Mouse (Mus musculus) neutrophil, adult 5-6 weeks (primary cell): ENCODE data around the gene Ebf3. TPM values are rescaled to one million over a fixed set of nuclear protein-coding genes. Genes with fewer than 3 reads are reported as not detected.

ENCODE experiments used
- ATAC-seq: fragments of 151-379, 151-347 bp; 2 replicates; pipeline ENCODE4 v1.8.0; 2017; ENCODE audit warnings: mild to moderate bottlenecking, moderate TSS enrichment; ENCODE audit not compliant: insufficient number of reproducible peaks, poor library complexity, low FRiP score, severe bottlenecking; ENCODE audit errors: extremely low read depth
- total RNA-seq: library from RNA; stranded (forward); fragments of 200-1000 nt; gene quantifications from 2 replicates; pipeline ENCODE4 v1.2.3, GENCODE M21; 2017

Gene Ebf3
- total RNA-seq, 1 experiment from 2014 or later, result not detected

- ATAC-seq, result no peak
Measured at GRCm38 (mm10) chr7:137222831-137223505, 91.3 kb downstream of the Ebf3 start.

DNA sequence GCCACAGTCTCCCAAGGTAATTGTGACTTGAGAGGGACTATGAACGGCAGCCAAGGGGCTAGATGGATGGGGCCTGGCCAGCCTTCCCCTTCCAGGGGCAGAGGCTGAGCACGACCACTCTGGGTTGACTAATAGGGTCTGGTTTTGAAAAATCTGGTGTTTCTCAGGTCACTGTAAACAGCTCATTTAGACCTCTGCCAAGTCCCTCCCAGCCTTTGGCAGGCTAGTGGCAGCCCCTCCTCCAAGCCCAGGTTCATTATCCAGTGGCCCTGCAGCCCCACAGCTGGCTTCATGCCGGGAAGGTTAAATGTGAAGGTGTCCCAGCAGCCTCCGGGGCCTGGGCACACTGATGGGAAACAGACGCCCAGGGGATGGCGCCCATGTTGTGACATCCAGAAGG, 92.6 kb downstream of the Ebf3 start:
- no peak for ATAC-seq

GRCm38 (mm10) chr7:137220436-137220835, 93.8 kb downstream of the Ebf3 start:
- ATAC-seq, result no peak

GRCm38 (mm10) chr7:137218706-137219105, 95.5 kb downstream of the Ebf3 start:
- no peak for ATAC-seq

- no peak for ATAC-seq
Measured at GRCm38 (mm10) chr7:137213444-137213843, 100.8 kb downstream of the Ebf3 start.

DNA sequence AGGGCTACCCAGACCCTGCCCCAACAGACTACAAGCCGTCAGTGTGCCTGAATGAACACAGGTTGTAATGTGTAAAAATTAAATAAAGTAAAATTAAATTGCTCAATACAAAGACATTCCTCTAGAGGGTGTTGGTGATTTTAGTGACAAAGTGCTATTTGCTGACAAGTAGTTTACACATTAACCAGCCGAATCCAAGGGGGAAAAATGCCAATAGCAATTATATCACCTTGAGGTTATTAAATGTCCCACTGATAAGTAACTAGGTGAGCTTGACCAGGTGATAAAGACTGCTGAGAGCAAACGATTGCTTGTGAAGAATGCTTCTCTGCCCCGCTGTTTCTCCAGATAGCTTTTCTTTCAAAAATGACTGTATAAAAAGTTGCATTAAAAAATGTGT, 102.9 kb downstream of the Ebf3 start:
- no peak for ATAC-seq

DNA sequence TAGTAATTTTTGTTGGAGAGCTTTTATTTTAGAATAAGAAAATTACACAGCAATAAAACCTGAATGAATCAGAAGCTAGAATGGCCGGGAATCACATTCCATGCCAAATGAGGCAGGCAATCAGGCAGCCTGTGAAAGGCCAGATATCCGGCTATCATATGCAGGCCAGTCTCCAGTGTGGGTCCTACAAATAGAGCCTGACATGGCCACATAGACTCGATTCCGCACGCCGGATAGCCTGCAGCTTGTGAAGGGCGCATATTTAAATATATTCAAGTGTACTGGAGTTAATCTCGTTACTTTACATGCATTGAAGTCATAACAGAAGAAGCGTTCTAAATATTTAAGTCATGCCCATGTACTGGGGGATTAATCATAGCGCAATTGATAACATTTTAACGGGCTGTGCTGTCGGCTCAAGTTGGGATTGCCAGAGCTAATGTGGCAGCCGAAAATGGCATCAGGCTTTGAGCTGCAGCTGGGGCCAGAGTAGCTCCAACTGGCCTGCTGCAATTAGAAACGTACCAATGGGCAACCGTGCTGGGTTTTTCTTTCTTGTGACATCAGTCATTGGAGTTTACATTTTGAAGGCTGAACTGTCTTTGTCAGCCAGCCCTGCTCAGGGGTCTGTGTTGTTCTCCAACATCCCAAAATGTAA, 104.4 kb downstream of the Ebf3 start:
- ATAC-seq, result no peak

- ATAC-seq, result no peak
Measured at GRCm38 (mm10) chr7:137208556-137208955, 105.7 kb downstream of the Ebf3 start.

- ATAC-seq, result no peak
Measured at GRCm38 (mm10) chr7:137206770-137207285, 107.4 kb downstream of the Ebf3 start.

GRCm38 (mm10) chr7:137199533-137199932, 114.7 kb downstream of the Ebf3 start:
- no peak for ATAC-seq

- no peak for ATAC-seq
Measured at GRCm38 (mm10) chr7:137198921-137199320, 115.3 kb downstream of the Ebf3 start.

GRCm38 (mm10) chr7:137197118-137198030, 116.9 kb downstream of the Ebf3 start:
- no peak for ATAC-seq

GRCm38 (mm10) chr7:137196536-137196935, 117.7 kb downstream of the Ebf3 start:
- no peak for ATAC-seq

- no peak for ATAC-seq
Measured at GRCm38 (mm10) chr7:137192776-137193278, 121.4 kb downstream of the Ebf3 start.

DNA sequence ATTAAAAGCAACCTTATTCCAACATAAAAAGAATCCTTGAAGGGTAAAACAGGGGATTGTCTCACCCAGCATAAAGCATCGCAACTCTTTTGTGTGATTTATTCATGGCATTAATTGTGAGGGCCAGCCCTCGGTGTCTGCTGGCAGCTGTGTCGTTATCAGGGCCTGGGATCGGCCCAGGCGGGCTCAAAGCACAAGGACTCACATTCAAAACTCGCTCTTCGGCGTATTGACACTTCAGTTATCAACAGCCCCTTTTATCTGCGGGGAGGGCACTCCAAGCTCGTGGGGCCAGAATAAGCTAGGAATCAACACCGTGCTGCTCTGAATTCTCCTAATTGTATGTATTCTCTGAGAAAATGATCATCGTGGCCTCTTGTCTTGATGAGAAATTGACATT, 122.4 kb downstream of the Ebf3 start:
- no peak for ATAC-seq

GRCm38 (mm10) chr7:137172278-137172677, 142.0 kb downstream of the Ebf3 start:
- no peak for ATAC-seq

GRCm38 (mm10) chr7:137159086-137159485, 155.2 kb downstream of the Ebf3 start:
- no peak for ATAC-seq

DNA sequence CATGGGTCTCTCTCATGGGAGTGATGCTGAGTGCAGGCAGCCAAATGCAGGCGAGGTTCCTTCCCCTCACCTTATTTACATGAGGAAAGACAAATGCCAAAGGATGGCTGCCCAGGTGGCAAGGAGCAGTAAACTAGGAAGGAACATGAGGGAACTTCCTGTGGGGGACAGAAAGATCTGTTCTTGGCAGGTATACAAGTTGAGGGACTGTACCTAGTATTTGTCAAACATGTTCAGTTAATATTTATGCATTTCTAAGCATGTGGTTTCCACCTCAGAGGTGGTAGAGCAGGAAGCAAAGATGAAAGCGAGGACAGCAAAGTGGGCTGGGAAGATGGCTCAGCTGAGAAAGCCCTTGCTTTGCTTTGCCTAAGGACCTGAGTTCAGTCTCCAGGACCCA, 159.6 kb downstream of the Ebf3 start:
- ATAC-seq, result no peak

DNA sequence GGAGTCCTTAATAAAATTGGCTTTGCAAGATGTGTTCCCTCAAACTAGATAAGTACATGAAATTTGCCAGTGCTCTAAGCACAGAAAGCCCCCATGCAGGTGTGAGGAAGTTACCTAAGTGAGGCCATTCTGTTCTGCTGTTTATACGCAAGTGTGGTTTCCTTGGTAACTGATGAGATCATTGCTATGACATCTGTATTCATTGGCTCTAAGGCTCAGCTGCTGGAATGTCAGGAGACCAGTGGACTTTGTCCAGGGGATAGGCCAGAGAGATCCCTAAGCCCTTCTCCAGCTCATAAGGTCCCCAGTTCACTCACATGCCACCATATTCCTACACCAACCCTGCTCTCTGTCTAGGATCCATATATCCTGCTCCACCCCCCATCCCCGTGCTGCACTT, 162.4 kb downstream of the Ebf3 start:
- no peak for ATAC-seq
